Mouse (Mus musculus) kidney, postnatal 10 days (tissue): ENCODE data around the gene Slc10a6.

Source experiments
- DNase-seq: peaks from one replicate; pipeline ENCODE4 v3.0.0; 2021; ENCODE audit warnings: mixed read lengths

The Slc10a6 gene

GRCm38 (mm10) chr5:103617191-103617590 is 12.0 kb downstream of the Slc10a6 start:
- no peak for DNase-seq

- no peak for DNase-seq
Measured at GRCm38 (mm10) chr5:103614356-103614755, 14.8 kb downstream of the Slc10a6 start.

- DNase-seq = no peak
Measured at GRCm38 (mm10) chr5:103612316-103612715, 16.9 kb downstream of the Slc10a6 start.

- no peak for DNase-seq
Measured at GRCm38 (mm10) chr5:103610856-103611472, 18.2 kb downstream of the Slc10a6 start.

GRCm38 (mm10) chr5:103610148-103610547 is 19.1 kb downstream of the Slc10a6 start:
- DNase-seq = no peak

GRCm38 (mm10) chr5:103605707-103606106 is 23.5 kb downstream of the Slc10a6 start:
- no peak for DNase-seq

GRCm38 (mm10) chr5:103603115-103603893 is 25.9 kb downstream of the Slc10a6 start:
- DNase-seq = no peak

- peak; percentile 48 for DNase-seq
Measured at GRCm38 (mm10) chr5:103598881-103599280, 30.3 kb downstream of the Slc10a6 start.

GRCm38 (mm10) chr5:103598264-103598663 is 30.9 kb downstream of the Slc10a6 start:
- DNase-seq = no peak

- DNase-seq = no peak
Measured at GRCm38 (mm10) chr5:103597604-103598003, 31.6 kb downstream of the Slc10a6 start.

GRCm38 (mm10) chr5:103596467-103597146 is 32.6 kb downstream of the Slc10a6 start:
- DNase-seq = no peak

GRCm38 (mm10) chr5:103595394-103596226 is 33.6 kb downstream of the Slc10a6 start:
- DNase-seq = no peak

- no peak for DNase-seq
Measured at GRCm38 (mm10) chr5:103593575-103593974, 35.6 kb downstream of the Slc10a6 start.

GRCm38 (mm10) chr5:103592706-103593105 is 36.5 kb downstream of the Slc10a6 start:
- DNase-seq = no peak

GRCm38 (mm10) chr5:103591846-103592245 is 37.4 kb downstream of the Slc10a6 start:
- DNase-seq = peak; percentile 71

- DNase-seq = no peak
Measured at GRCm38 (mm10) chr5:103587219-103587618, 42.0 kb downstream of the Slc10a6 start.

GRCm38 (mm10) chr5:103579680-103580420 is 49.4 kb downstream of the Slc10a6 start:
- no peak for DNase-seq

GRCm38 (mm10) chr5:103569446-103569845 is 59.8 kb downstream of the Slc10a6 start:
- DNase-seq = no peak

GRCm38 (mm10) chr5:103568034-103568433 is 61.2 kb downstream of the Slc10a6 start:
- DNase-seq = no peak

GRCm38 (mm10) chr5:103560546-103560945 is 68.7 kb downstream of the Slc10a6 start:
- DNase-seq = no peak
